Mouse (Mus musculus): ENCODE measurements at regions not wholly inside any gene's neighbourhood (a gene's known extent, or its start where the extent isn't known, plus 50 kb on each side); places are given as distances from the start of the nearest gene placed in this dataset.

DNA sequence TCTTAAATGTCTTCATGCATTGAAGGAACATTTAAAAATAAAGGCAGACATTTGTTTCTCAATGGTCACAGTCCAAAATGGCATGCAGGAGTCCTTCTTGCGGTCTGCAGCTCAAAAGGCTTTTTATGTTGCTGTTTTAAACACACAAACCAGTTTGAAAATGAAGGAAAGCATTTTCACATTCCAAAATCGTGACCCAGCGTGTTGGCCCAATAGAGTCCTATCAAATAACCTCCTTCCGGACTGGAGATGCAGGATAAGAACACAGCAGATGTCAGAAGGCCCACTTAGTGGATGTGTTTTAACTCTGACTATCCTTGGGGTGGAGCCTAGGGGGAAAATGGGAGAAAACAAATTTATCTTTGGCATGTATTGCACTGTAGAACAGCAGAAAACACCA, 263.4 kb upstream of the Pik3r1 start:
- WGBS, result 77% methylated on average over 4 of the region's 4 CpGs
- Histone ChIP-seq H3K4me3 (replicated peaks; ENCODE audit: insufficient read depth, low read depth, low read length) (no peak overlapping the region), H3K4me1 (ENCODE audit: control insufficient read depth, insufficient read depth, low read length) (no peaks in the 10 kb centered on the region), H3K27ac (ENCODE audit: insufficient read depth, low read length) (no peak overlapping the region), H3K27me3 (ENCODE audit: control insufficient read depth, insufficient read depth, low read length) (no peaks in the 10 kb centered on the region)
- no peak for TF ChIP-seq POLR2A (IDR thresholded peaks at IDR 0.05; ENCODE audit: borderline replicate concordance, insufficient read depth, low read length)
- TF ChIP-seq CTCF (IDR thresholded peaks at IDR 0.05; ENCODE audit: borderline replicate concordance, insufficient read depth, low read depth, low read length), result no peak
- DNase-seq, result no peak

DNA sequence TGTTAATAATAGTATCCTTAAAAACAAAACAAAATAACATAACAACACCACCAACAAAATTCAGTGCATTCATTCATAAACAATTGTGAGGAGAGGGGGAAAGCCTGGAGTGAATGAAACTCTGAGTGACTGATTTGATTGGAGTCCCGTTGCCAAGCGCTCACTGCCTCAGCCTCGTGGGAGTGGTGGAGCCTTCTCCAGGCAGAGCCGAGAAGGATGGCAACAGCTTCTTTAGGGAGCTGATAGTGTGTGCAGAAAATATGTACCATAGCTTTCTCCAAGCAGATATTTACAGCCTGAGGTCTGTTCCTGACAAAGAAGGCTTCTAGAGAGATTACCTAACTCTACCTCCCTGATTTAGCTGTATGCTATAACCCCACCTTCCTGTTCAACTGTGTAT, 266.5 kb upstream of the Pik3r1 start:
- Histone ChIP-seq H3K27me3 (ENCODE audit: control insufficient read depth, insufficient read depth, low read length) (no peaks in the 10 kb centered on the region), H3K27ac (ENCODE audit: insufficient read depth, low read length) (no peak overlapping the region), H3K4me3 (replicated peaks; ENCODE audit: insufficient read depth, low read depth, low read length) (no peak overlapping the region), H3K4me1 (ENCODE audit: control insufficient read depth, insufficient read depth, low read length) (no peaks in the 10 kb centered on the region)
- TF ChIP-seq POLR2A (IDR thresholded peaks at IDR 0.05; ENCODE audit: borderline replicate concordance, insufficient read depth, low read length), result no peak
- TF ChIP-seq CTCF (IDR thresholded peaks at IDR 0.05; ENCODE audit: borderline replicate concordance, insufficient read depth, low read depth, low read length), result no peak
- WGBS, result 29% methylated on average over 4 of the region's 4 CpGs
- DNase-seq, result no peak

DNA sequence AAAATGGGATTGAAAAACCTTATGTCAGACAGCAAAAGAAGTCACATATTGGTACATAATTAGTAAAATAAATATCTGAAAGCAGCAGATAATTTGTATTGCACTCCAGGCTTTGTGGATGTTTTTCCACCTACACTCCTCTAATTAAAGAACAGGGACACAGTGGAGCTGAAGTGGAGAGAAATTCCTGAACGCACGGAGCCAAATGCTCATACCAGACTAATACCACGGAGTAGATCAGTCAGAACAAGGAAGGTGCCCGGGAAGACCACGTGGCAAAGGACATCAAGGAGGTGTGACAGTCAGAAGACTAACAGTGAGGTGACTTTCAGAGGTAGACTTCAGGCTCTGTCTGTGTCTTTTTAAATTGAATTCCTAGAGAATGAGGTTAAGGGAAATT, 268.0 kb upstream of the Pik3r1 start:
- Histone ChIP-seq H3K27ac (ENCODE audit: insufficient read depth, low read length) (no peak overlapping the region), H3K4me1 (ENCODE audit: control insufficient read depth, insufficient read depth, low read length) (no peaks in the 10 kb centered on the region), H3K27me3 (ENCODE audit: control insufficient read depth, insufficient read depth, low read length) (no peaks in the 10 kb centered on the region), H3K4me3 (replicated peaks; ENCODE audit: insufficient read depth, low read depth, low read length) (no peak overlapping the region)
- DNase-seq, result no peak
- no peak for TF ChIP-seq POLR2A (IDR thresholded peaks at IDR 0.05; ENCODE audit: borderline replicate concordance, insufficient read depth, low read length)
- no peak for TF ChIP-seq CTCF (IDR thresholded peaks at IDR 0.05; ENCODE audit: borderline replicate concordance, insufficient read depth, low read depth, low read length)
- WGBS, result 73% methylated on average over 5 of the region's 5 CpGs

DNA sequence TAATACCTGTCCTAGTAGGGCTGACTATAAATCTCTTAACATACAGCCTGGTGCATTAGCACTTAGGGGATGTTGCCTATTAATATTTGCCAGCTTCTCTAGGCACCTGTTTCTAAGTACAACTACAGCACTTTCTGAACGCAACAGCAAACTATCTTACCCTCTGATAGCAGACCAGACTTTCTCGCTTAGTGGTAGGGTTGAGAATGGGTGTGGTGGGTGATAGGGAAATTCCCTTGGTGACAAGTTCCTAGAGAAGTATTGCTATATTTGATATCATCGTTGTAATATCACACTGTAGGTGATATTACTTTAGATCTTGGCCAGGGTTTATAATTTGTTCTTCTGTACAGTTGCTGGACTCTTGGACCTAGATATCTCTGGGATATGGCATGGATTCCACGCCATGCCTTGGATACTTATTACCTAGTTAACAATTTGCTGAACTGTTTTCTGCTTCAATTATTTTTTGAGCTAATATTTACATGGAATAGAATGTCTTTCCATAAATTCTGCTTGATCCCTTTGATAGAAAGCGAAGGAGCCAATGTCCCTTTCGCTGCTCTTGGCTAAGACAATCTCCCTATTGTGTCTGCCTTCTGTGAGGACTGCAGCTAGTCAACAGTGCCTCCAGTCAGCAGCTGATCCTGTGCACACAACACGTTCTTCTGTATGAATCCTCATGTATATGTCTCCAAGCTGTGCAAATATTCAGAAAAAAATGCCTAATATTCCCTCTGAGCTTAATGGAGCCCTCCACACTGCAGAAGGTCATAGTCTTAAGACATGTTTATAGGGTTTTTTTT, 269.0 kb upstream of the Pik3r1 start:
- 83% methylated on average over 7 of the region's 7 CpGs for WGBS

DNA sequence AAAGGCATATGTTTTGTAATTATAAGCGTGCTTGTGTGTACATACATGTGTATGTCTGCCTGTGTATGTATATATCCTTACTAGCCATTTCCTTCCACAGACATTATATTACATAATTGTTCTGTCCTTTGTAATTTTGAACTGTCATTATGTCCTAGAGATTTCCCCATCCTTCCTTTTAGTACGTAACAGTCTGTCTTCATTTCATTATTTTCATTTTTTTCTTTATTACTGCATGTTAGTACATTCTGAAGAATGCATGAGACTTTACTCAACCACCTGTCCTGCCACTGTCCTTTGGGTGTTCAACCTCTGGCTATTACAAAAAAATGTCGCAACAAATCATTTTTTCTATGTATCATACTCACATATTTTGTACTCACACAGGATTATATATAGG, 292.2 kb upstream of the Pik3r1 start:
- Histone ChIP-seq H3K27me3 (ENCODE audit: control insufficient read depth, insufficient read depth, low read length) (no peaks in the 10 kb centered on the region), H3K4me3 (replicated peaks; ENCODE audit: insufficient read depth, low read depth, low read length) (no peak overlapping the region), H3K27ac (ENCODE audit: insufficient read depth, low read length) (no peak overlapping the region), H3K4me1 (ENCODE audit: control insufficient read depth, insufficient read depth, low read length) (no peaks in the 10 kb centered on the region)
- no peak for DNase-seq
- 98% methylated on average over 3 of the region's 3 CpGs for WGBS
- TF ChIP-seq CTCF (IDR thresholded peaks at IDR 0.05; ENCODE audit: borderline replicate concordance, insufficient read depth, low read depth, low read length), result no peak
- TF ChIP-seq POLR2A (IDR thresholded peaks at IDR 0.05; ENCODE audit: borderline replicate concordance, insufficient read depth, low read length), result no peak

More for the DNA sequence above, 269.0 kb upstream of the Pik3r1 start:
- no peak for TF ChIP-seq CTCF (IDR thresholded peaks at IDR 0.05; ENCODE audit: borderline replicate concordance, insufficient read depth, low read depth, low read length)
- no peak for TF ChIP-seq POLR2A (IDR thresholded peaks at IDR 0.05; ENCODE audit: borderline replicate concordance, insufficient read depth, low read length)
- Histone ChIP-seq H3K4me1 (ENCODE audit: control insufficient read depth, insufficient read depth, low read length) (no peaks in the 10 kb centered on the region), H3K4me3 (replicated peaks; ENCODE audit: insufficient read depth, low read depth, low read length) (no peak overlapping the region), H3K27ac (ENCODE audit: insufficient read depth, low read length) (no peak overlapping the region), H3K27me3 (ENCODE audit: control insufficient read depth, insufficient read depth, low read length) (no peaks in the 10 kb centered on the region)
- DNase-seq, result no peak

DNA sequence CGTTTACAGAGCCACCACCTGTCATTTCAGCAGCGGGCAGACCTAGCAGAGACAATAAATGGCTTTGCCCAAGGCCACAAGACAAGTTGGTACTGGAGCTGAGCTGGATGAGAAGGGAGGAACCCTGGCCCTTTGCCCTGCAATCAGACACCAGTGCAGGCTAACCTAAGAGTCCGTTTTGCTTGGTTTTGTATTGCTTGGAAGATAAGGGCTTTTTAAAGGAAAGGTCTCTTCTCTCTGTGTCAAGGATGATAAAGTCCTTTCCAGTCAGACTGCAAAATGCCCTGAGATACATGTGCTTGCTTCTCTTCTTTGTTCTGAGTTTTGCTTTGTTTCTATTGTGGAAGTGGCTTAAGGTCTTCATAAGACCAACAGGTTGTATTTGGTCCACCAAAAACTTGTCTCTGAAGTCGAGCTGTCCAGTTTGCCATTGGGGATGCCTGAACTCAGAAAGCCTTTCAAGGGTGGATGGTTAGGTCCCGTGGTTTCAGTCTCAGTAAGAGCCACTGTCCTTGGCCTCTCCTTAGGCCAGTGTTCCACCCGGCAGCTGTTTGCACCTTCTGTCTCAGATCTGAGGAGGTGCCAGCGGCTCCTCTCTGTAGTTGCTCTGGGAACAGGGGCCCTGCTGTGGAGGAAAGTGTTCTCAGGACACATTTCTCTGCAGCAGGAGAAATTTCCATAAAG, 296.7 kb upstream of the Pik3r1 start:
- Histone ChIP-seq H3K4me3 (replicated peaks; ENCODE audit: insufficient read depth, low read depth, low read length) (no peak overlapping the region), H3K27ac (ENCODE audit: insufficient read depth, low read length) (no peak overlapping the region), H3K4me1 (ENCODE audit: control insufficient read depth, insufficient read depth, low read length) (no peaks in the 10 kb centered on the region), H3K27me3 (ENCODE audit: control insufficient read depth, insufficient read depth, low read length) (no peaks in the 10 kb centered on the region)
- DNase-seq, result no peak
- TF ChIP-seq CTCF (IDR thresholded peaks at IDR 0.05; ENCODE audit: borderline replicate concordance, insufficient read depth, low read depth, low read length), result no peak
- no peak for TF ChIP-seq POLR2A (IDR thresholded peaks at IDR 0.05; ENCODE audit: borderline replicate concordance, insufficient read depth, low read length)
- WGBS, result 21% methylated on average over 7 of the region's 7 CpGs

DNA sequence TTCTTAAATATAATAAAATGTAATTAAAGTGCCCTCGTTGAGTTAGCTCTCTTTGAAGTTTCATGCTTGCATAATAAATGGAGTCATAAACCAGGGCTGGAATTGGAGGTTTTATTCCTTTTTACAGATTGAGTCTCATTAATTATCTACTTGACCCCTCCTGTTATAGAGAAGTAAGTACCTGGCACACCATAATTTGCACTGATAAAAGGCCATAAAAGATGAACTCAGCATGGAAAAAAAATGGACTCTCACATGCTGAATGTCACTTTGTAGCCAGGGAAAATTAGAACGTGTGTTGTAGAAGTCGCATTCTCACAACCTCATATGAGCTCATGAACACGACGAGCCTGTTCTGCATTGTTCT, 297.2 kb upstream of the Pik3r1 start:
- Histone ChIP-seq H3K27ac (ENCODE audit: insufficient read depth, low read length) (no peak overlapping the region), H3K4me1 (ENCODE audit: control insufficient read depth, insufficient read depth, low read length) (no peaks in the 10 kb centered on the region), H3K4me3 (replicated peaks; ENCODE audit: insufficient read depth, low read depth, low read length) (no peak overlapping the region), H3K27me3 (ENCODE audit: control insufficient read depth, insufficient read depth, low read length) (no peaks in the 10 kb centered on the region)
- 65% methylated on average over 5 of the region's 5 CpGs for WGBS
- no peak for TF ChIP-seq CTCF (IDR thresholded peaks at IDR 0.05; ENCODE audit: borderline replicate concordance, insufficient read depth, low read depth, low read length)
- DNase-seq, result no peak

DNA sequence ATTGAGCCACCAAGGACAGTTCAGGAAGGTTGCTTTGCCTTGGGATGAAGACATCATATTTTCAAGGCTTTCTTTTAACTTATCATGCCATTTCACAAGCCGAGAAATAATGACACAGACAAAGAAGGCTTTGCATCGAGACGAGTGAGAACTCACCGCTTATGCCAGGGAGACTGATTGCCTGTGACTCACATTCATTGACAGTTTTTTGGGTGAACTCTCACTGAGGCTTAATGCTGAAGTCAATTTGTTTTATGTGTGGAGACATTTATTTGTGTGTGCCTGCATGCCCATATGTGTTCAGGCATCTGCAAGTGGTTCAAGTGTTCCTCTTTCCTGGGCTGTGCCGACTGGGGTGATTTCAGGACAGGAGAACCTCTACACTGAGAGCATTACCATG, 297.8 kb upstream of the Pik3r1 start:
- H3K4me1 ChIP-seq (ENCODE audit: control insufficient read depth, insufficient read depth, low read length), result no peaks in the 10 kb centered on the region
- no peaks in the 10 kb centered on the region for H3K27me3 ChIP-seq (ENCODE audit: control insufficient read depth, insufficient read depth, low read length)
- DNase-seq, result no peak
- 35% methylated on average over 5 of the region's 5 CpGs for WGBS
- H3K4me3 ChIP-seq (replicated peaks; ENCODE audit: insufficient read depth, low read depth, low read length), result no peak overlapping the region
- no peak overlapping the region for H3K27ac ChIP-seq (ENCODE audit: insufficient read depth, low read length)
- TF ChIP-seq CTCF (IDR thresholded peaks at IDR 0.05; ENCODE audit: borderline replicate concordance, insufficient read depth, low read depth, low read length), result no peak
- no peak for TF ChIP-seq POLR2A (IDR thresholded peaks at IDR 0.05; ENCODE audit: borderline replicate concordance, insufficient read depth, low read length)

Data from cerebellum, adult 2 months (tissue).